Mouse (Mus musculus) testis, postnatal 14 days (tissue): ENCODE measurements around the gene Maml1.

ENCODE experiments used
- DNase-seq: peaks from one replicate; pipeline ENCODE4 v3.0.0; 2021; ENCODE audit warnings: low spot score

The Maml1 gene

DNA sequence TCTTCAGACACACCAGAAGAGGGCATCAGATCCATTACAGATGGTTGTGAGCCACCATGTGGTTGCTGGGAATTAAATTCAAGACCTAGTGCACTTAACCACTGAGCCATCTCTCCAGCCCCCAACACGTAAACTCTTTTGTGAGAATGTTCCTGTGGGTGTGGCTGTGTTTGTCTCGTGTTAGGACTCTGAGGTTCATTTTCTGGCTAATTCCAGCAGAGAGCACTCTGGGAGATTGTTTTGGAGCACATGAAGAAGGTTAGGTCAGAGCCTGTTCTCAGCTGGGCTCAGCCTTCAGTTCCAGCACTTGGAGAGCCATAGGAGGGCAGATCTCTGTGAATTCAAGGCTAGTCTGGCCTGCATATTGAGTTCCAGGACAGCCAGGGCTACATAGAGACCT lies 72.3 kb downstream of the Maml1 start:
- no peak for DNase-seq

DNA sequence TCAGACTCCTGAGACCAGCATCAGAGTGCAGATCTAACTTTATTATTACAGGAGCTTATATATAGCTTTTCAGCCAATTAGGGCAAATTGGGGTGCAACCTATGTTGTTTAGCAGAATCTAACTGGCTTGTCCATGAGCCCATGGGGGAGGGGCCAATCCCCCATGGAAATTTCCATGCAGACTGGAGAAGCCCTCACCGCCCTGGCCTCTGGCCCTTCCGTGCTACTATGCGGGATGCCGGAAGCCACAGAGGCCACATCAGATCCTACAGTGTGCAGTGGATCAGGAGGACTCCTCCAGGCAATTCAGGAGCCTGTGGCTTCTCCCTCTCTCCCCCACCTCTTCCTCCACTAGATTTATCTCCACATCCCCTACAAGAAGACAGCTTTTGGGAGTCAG lies 74.3 kb downstream of the Maml1 start:
- no peak for DNase-seq

DNA sequence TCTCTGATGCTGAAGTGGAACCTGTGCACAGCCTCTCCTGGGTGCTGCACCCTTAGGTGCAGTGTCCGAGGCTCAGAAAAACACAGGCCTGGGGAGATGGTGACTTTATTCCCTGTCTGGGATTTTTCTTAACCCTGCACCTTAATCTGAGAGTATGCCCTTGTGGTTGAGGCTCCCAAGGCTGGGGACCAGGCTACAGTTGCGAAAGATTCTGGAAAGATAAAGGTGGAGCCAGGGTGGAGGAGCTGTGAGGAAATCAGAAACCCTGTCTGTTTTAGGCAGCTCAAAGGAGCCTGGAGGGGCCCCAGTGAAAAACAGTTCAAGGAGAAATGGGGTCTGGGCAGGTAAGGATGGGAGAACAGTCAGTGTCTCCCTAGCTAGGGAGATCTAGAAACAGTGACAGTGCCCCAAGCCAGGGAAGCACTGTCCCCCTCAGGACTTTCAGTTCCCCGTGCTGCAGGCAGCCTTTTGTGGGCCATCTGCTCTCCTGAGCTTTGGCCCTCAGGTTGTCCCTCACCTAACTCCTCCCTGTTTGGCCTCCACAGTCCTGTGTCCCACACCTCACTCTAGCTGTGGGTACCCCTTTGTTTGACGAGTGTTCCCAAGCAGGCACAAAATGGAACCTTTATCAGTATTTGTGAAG lies 75.3 kb downstream of the Maml1 start:
- no peak for DNase-seq

DNA sequence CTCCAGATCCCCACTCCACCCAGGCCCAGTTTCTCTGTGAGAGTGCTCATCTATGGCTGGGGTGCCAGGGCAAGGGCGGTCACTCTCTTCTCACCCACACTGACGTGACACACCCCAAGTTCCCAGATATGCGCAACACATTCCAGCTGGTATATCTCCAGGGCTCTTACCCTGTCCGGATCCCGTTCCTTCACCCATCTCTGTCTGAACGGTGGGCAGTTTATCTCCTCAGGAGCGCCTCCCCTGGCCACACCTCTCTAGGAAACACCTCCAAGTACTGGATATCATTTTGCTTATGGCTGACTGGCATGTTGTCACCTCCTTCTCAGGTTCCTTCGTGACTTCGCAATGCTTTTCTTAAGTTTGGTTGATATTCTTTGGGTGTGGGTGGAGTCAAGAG lies 76.5 kb downstream of the Maml1 start:
- DNase-seq = no peak

DNA sequence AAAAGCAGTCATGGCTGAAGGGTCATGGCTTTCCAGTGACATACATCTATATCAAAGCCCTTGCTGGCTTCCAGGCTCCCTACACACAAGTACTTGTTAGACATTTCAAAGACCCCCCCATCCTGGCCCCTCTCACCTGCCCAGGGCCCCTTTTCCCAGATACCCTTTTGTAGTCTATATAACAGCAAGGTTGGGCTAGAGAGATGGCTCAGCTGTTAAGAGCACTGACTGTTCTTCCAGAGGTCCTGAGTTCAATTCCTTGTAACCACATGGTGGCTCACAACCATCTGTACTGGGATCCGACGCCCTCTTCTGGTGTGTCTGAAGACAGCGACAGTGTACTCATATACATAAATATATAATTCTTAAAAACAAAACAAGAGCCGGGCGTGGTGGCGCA lies 77.5 kb downstream of the Maml1 start:
- no peak for DNase-seq

DNA sequence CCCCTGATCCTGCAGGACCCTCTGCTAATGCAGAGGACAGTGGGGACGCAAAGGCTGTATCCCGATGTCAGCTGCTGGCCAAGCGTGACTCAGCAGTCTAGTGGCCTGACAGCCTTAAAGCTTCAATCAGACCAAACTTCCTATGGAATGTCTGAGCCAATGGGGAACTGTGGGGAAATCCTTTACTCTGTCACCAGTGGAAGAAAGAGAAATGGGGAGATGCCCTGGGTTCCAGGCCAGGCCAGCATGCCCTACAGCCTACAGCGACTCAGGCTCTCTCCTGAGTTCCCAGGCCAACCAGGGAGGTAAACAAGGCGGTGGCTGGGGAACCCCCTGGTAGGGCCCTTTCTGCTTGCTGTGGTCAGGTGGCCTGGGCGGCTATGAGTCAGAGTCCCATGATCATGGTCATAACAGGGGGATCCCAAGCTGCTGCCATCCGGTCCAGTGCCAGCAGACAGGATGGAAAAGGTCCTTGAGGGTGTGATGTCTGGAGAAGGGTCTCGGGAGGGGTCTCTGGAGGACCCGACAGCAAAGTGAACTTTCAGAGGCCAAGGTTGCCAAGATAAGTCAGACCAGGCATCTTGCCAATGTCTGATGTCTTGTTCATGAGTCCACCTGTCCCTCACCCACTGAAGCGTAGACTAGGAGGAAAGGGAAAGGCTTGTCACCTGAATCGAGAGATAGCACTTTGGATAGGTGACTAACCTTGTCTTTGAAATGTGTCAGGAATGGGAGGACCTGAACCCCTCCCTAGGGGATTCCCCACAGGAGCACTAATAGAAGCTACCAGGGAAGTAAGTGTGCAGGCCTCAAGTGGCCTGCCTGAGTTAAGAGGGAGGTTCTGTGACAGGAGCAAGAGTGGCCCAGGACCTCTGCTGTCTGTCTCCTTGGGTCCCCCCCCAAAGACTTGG lies 79.0 kb downstream of the Maml1 start:
- peak; percentile 64 for DNase-seq

DNA sequence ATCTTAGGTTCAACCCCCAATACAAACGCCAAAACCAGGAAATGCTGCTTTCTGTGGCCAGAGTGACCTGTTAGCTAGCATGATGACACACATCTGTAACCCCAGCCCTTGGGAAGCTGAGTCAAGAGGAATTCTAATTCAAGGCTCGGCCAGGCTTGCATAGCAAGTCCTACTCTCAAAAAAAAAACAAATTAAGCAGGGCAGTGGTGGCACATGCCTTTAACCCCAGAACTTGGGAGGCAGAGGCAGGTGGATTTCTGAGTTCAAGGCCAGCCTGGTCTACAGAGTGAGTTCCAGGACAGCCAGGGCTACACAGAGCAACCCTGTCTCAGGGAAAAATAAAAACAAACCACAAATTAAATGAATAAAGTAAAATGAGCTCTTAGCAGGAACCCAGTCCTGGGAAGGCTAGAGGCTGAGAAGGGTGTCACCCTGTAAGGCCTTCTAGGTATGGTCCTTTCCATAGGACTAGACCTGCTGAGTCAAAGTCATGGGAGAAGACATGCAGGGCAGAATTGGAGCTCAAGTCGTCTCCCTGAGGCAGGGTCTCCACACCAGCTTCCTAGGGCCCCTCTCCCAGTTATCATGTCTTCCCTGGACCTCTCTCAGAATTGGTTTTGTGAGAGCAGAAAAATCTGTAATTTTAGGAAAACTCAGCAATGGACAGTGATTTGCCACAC lies 79.9 kb downstream of the Maml1 start:
- no peak for DNase-seq

DNA sequence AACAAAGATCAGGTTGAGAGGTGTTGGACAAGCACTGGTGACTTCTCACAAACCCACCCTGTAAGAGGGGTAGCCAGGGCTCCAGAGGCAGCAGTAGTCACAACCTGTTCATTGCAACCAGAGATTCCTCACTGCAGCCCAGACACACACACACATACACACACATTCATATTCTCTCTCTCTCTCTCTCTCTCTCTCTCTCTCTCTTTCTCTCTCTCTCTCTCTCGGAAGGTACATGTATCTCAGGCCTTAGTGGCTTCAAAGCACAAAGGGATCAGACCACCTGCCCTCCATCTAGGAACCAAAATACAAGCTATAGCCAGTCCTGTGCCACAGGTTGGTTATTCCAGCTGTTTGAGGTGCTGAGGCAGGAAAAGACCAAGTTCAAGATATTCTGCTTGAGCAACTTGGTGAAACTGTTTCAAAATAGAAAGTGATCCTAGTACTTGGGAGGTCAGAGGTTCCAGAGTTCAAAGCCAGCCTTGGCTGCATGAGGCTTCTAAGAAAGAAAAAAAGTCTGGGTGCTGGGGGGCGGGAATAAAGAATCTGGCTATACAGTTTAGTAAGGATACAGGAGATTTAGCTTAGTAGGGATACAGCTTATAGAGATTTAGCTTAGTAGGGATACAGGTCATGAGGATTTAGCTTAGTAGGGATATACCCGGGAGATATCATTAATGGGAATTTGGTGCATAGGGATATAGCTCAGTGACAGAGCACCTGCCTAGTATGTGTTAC lies 80.6 kb downstream of the Maml1 start:
- DNase-seq = no peak

DNA sequence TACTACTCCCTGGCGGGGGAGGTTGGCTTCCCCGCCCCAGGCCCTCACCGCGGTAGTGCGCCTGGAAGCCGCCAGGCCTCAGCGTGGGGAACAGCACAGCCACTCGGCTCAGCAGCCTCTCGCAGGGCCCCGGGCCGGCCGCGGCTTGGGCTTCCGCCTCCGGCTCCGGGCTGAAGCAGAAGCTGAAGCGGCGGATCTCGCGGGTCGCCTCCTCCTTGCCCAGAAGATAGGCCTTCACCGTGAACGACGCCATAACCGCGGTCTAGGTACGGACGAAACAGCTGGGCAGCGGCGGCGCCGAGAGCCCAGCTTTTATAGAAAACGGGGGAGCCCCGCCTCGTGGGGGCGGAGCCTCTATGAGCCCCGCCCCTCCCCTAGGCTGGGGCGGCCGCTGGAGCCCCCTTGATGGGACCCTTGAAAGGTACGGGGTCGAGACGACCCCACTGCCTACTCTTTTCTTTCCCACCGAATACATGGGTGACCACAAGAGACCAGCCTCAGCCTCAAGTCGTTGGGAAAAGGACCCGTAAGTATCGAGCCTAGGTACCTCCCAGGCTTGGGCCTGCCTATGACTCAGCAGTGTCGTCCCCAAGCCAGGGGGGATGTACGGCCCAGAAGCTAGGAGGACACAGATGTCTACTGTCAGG lies 81.5 kb downstream of the Maml1 start, which contains the start of the genes Sqstm1 and Mgat4b:
TSS of gene Sqstm1 (minus strand) at position 323 of the 647 bp plus-strand sequence.
TSS of gene Mgat4b (plus strand) at position 386 of the 647 bp plus-strand sequence.
- peak; percentile 84 for DNase-seq

DNA sequence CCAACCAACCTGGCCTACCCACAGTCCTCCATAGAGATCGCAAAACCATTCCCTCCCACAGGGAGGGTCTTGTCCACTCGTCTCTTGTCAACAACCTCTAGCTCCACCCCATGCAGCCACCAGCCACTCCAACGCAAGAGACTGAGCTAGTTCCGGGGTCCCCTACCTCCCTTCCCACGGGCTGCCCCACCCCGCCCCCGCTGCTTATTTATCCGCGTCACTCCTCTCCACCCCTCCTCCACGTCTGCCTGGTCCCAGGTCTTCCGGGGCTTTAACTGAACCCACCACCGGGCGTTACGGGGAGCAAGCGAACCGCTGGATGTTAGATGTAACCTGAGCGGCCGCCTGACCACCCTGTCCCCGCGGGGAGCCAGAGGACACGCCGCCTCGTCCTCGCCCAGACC lies 82.0 kb downstream of the Maml1 start:
- peak; percentile 92 for DNase-seq

DNA sequence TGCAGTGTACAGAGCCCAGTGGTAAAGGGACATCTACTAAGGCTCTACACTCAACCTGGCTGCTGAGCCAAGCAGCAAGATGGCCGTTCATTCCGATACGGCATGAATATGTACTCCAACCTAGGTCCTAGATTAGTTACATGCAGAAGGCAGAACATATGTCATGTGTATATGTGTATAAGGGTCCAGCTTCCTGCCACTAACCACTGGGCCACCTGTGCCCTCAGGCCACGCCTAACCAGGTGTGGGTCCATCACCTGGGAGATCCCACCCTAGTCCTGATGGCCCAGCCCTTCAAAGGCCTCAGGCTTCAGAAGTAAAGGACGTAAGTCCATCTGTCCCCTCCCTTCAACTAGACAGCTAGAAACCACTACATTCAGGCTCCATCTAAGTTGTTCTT lies 84.1 kb downstream of the Maml1 start:
- no peak for DNase-seq

DNA sequence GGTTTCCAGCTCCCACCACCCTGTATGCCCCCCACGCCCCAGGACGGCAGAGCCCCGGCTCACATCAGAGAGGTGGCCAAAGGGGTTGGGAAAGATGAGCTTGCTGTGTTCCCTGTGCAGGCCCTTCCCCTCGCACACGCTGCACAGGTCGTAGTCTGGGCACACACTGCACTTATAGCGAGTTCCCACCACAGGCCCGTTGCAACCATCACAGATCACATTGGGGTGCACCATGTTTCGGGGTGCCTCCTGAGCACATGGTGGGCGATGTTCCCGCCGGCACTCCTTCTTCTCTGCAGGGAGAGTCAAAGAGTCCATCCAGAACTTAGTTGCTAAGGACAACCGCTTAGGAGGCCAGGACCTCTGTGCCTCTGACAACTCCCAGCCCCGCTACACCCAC lies 84.8 kb downstream of the Maml1 start:
- no peak for DNase-seq

DNA sequence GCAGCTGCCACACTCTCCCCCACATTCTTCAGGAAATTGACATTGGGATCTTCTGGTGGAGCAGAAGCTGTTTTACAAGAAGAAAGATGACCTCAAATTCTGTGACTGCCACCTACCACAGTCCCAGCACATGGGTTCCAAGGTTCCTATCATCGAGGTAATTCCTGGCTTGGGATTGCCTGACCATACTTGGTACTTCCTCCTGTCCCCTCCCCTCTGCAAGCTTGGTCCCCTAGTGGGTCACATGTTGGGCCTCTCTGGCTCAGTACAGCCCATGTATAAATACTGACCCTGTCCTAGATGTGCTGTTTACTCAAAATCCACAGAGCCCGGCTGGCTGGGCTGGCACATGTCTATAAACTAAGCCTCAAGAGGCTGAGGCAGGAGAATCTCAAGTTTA lies 86.1 kb downstream of the Maml1 start:
- no peak for DNase-seq
